Mouse (Mus musculus): ENCODE results near the gene 4833427G06Rik. TPM values are rescaled to one million over a fixed set of nuclear protein-coding genes. Genes with fewer than 3 reads are reported as not detected.
A peak's percentile ranks its signal among the peaks of the same experiment; 100 is the strongest.
"Not testable (repeated sequence)": the region's sequence is repeated elsewhere in the genome, so short reads cannot be mapped to it uniquely, and the experiment has no call there.

The 4833427G06Rik gene
- polyA plus RNA-seq (2016; fragmentation: Nextera tagmentation; extraction: Ambion mirVana): 0.15 TPM in 1 of 2 replicates, not detected in the other

DNA sequence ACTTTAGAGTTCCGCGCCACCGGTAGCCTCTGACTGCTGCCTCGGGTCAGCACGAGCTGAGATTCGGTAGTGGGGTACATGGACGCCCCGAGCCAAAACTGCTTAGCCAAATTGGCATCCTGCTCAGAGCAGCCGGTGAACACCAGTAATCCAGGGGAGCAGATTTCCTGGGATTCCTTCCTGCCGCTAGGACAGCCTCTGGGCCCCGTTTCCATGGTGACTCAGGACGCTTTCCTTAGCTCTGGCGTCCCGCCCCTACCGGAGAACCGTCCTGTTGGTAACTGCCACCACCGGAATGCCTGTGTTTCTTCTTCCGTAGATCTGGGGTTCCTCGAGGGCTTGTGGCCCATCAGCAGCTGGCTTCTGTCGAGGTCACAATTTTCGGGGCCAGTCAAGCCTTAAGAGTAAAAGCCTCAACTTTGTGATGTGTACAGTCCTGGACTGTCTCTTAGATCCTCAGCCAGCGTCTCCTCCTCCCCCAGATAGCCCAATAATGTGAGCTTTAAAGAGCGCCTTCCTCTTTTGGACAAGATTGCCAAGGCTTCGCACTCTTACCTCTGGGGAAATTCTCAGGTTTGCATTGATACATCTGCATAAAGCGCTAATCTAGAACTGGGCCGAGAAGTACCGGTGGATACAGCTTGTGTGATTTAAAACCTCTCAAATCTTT lies at the start of gene 4833427G06Rik:
4833427G06Rik (minus strand) TSS at position 323 of the 670 bp plus-strand sequence.
- H3K27me3 ChIP-seq (ENCODE audit: low read depth, poor library complexity, severe bottlenecking): peaks cover 26% of the 10 kb centered on the region
- H3K4me1 ChIP-seq: peaks cover 25% of the 10 kb centered on the region
- H3K36me3 ChIP-seq: no peaks in the 10 kb centered on the region
- WGBS: 8% methylated on average over 27 of the region's 27 CpGs
- no peak within 1 kb of the TSS for H3K27ac ChIP-seq
- peak; percentile 76 for DNase-seq (ENCODE audit: low spot score)
- H3K4me3 ChIP-seq: peak within 1 kb of the TSS; percentile 71
- no peaks in the 10 kb centered on the region for H3K9me3 ChIP-seq (replicated peaks)

DNA sequence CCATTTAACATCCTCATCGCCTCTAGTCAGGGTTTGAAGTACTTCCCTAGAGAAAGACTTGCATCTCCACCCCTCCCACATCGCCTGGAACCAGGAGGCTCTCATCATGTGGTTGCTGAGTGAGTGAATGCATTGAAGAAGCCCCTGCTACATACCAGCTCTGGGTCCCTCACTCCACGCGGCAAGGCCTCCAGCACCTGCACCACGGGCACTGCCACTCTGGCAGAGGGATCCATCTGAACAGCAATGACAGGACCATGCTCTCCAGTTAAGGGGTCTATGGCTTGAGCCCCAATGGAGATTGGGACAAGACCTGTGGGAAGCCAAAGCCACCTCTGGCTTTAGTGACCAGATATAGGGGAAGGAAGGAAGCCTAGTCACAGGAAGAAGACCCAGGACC lies 45.4 kb upstream of the 4833427G06Rik start:
- WGBS: 89% methylated on average over 5 of the region's 5 CpGs
- Histone ChIP-seq H3K4me3 (no peak overlapping the region), H3K36me3 (no peaks in the 10 kb centered on the region), H3K9me3 (replicated peaks) (no peaks in the 10 kb centered on the region), H3K4me1 (peaks cover 17% of the 10 kb centered on the region), H3K27ac (no peak overlapping the region), H3K27me3 (ENCODE audit: low read depth, poor library complexity, severe bottlenecking) (peaks cover 8% of the 10 kb centered on the region; the same call in 1 of the 2 replicates)
- DNase-seq (ENCODE audit: low spot score): no peak

DNA sequence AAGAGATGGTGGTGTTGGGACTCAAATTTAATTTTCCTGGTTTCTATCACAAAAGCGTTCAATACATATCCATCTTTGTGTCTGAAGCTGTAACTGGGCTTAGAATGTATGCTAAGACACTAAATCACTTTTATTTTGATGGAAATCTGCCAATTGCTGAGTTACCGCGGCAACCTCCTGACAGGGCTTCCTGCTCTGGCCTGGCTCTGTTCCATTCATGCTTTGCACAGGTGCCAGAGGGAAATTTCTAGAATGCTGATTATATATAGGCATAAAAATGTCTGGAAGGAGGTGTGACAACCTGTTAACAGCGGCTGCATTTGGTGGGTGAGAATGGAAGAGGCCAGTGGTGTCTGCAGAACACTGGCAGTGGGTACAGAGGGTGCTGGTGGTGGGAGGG lies 44.6 kb upstream of the 4833427G06Rik start:
- Histone ChIP-seq H3K36me3 (no peaks in the 10 kb centered on the region), H3K4me1 (peaks cover 12% of the 10 kb centered on the region), H3K9me3 (replicated peaks) (no peaks in the 10 kb centered on the region), H3K4me3 (no peak overlapping the region), H3K27me3 (ENCODE audit: low read depth, poor library complexity, severe bottlenecking) (peaks cover 3% of the 10 kb centered on the region; the same call in 1 of the 2 replicates), H3K27ac (no peak overlapping the region)
- 90% methylated on average over 4 of the region's 4 CpGs for WGBS
- DNase-seq (ENCODE audit: low spot score): no peak

GRCm38 (mm10) chr9:51144218-51144617 lies 42.3 kb upstream of the 4833427G06Rik start:
- H3K4me1 ChIP-seq: peaks cover 12% of the 10 kb centered on the region
- H3K9me3 ChIP-seq (replicated peaks): no peaks in the 10 kb centered on the region
- no peak overlapping the region for H3K4me3 ChIP-seq
- DNase-seq (ENCODE audit: low spot score): no peak
- H3K36me3 ChIP-seq: no peaks in the 10 kb centered on the region
- no peaks in the 10 kb centered on the region for H3K27me3 ChIP-seq (ENCODE audit: low read depth, poor library complexity, severe bottlenecking)
- H3K27ac ChIP-seq: no peak overlapping the region
- 75% methylated on average over 6 of the region's 6 CpGs for WGBS

GRCm38 (mm10) chr9:51143437-51143836 lies 41.6 kb upstream of the 4833427G06Rik start:
- no peaks in the 10 kb centered on the region for H3K36me3 ChIP-seq
- H3K9me3 ChIP-seq (replicated peaks): no peaks in the 10 kb centered on the region
- WGBS: 96% methylated on average over 1 of the region's 1 CpGs
- peaks cover 12% of the 10 kb centered on the region for H3K4me1 ChIP-seq
- H3K4me3 ChIP-seq: no peak overlapping the region
- DNase-seq (ENCODE audit: low spot score): no peak
- H3K27me3 ChIP-seq (ENCODE audit: low read depth, poor library complexity, severe bottlenecking): no peaks in the 10 kb centered on the region
- no peak overlapping the region for H3K27ac ChIP-seq

GRCm38 (mm10) chr9:51140711-51141110 lies 38.8 kb upstream of the 4833427G06Rik start:
- Histone ChIP-seq H3K36me3 (no peaks in the 10 kb centered on the region), H3K27ac (no peak overlapping the region), H3K4me3 (no peak overlapping the region), H3K4me1 (no peaks in the 10 kb centered on the region), H3K27me3 (ENCODE audit: low read depth, poor library complexity, severe bottlenecking) (no peaks in the 10 kb centered on the region), H3K9me3 (replicated peaks) (no peaks in the 10 kb centered on the region)
- 85% methylated on average over 3 of the region's 3 CpGs for WGBS
- no peak for DNase-seq (ENCODE audit: low spot score)

GRCm38 (mm10) chr9:51139401-51139800 lies 37.5 kb upstream of the 4833427G06Rik start:
- H3K27me3 ChIP-seq (ENCODE audit: low read depth, poor library complexity, severe bottlenecking); H3K36me3 ChIP-seq; H3K9me3 ChIP-seq (replicated peaks); H3K4me1 ChIP-seq; DNase-seq (ENCODE audit: low spot score); H3K4me3 ChIP-seq; H3K27ac ChIP-seq: not testable (repeated sequence)
- WGBS: 97% methylated on average over 1 of the region's 1 CpGs

DNA sequence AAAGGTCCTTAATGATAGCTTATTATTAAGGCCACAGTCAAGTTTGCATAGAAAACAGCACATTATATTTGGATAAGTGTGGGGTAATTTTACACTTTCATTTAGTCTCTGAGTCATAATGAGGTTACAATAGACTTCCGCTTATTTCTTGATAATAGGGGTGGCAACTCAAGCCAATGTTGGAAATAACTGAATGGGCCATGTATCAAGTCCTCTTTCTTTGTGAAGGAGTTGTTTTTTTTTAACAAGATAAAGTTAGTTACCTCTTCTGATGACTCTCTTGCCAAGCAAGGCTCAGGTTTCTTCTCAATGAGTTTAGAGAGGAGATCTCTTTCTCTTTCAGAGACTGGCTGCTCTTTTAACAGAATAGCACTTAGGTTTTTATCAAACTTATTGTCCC lies 36.4 kb upstream of the 4833427G06Rik start:
- Histone ChIP-seq H3K4me3 (no peak overlapping the region), H3K27ac (no peak overlapping the region), H3K27me3 (ENCODE audit: low read depth, poor library complexity, severe bottlenecking) (no peaks in the 10 kb centered on the region), H3K9me3 (replicated peaks) (no peaks in the 10 kb centered on the region), H3K4me1 (no peaks in the 10 kb centered on the region), H3K36me3 (no peaks in the 10 kb centered on the region)
- DNase-seq (ENCODE audit: low spot score): no peak
- 93% methylated on average over 1 of the region's 1 CpGs for WGBS

GRCm38 (mm10) chr9:51137836-51138235 lies 36.0 kb upstream of the 4833427G06Rik start:
- H3K27ac ChIP-seq: no peak overlapping the region
- H3K27me3 ChIP-seq (ENCODE audit: low read depth, poor library complexity, severe bottlenecking): no peaks in the 10 kb centered on the region
- H3K36me3 ChIP-seq: no peaks in the 10 kb centered on the region
- no peaks in the 10 kb centered on the region for H3K4me1 ChIP-seq
- H3K9me3 ChIP-seq (replicated peaks): no peaks in the 10 kb centered on the region
- 97% methylated on average over 1 of the region's 1 CpGs for WGBS
- no peak overlapping the region for H3K4me3 ChIP-seq
- DNase-seq (ENCODE audit: low spot score): no peak

GRCm38 (mm10) chr9:51137432-51137831 lies 35.6 kb upstream of the 4833427G06Rik start:
- H3K27ac ChIP-seq: no peak overlapping the region
- DNase-seq (ENCODE audit: low spot score): no peak
- WGBS: 84% methylated on average over 4 of the region's 4 CpGs

GRCm38 (mm10) chr9:51136985-51137384 lies 35.1 kb upstream of the 4833427G06Rik start:
- no peak overlapping the region for H3K27ac ChIP-seq
- WGBS: 63% methylated on average over 3 of the region's 3 CpGs
- no peak for DNase-seq (ENCODE audit: low spot score)

More at GRCm38 (mm10) chr9:51137432-51137831, 35.6 kb upstream of the 4833427G06Rik start:
- no peak overlapping the region for H3K4me3 ChIP-seq
- no peaks in the 10 kb centered on the region for H3K36me3 ChIP-seq
- no peaks in the 10 kb centered on the region for H3K4me1 ChIP-seq
- H3K9me3 ChIP-seq (replicated peaks): no peaks in the 10 kb centered on the region
- no peaks in the 10 kb centered on the region for H3K27me3 ChIP-seq (ENCODE audit: low read depth, poor library complexity, severe bottlenecking)

GRCm38 (mm10) chr9:51114767-51115166 lies 12.9 kb upstream of the 4833427G06Rik start:
- no peaks in the 10 kb centered on the region for H3K27me3 ChIP-seq (ENCODE audit: low read depth, poor library complexity, severe bottlenecking)
- H3K4me3 ChIP-seq: no peak overlapping the region
- H3K9me3 ChIP-seq (replicated peaks): no peaks in the 10 kb centered on the region
- WGBS: 82% methylated on average over 4 of the region's 4 CpGs
- DNase-seq (ENCODE audit: low spot score): no peak
- no peaks in the 10 kb centered on the region for H3K36me3 ChIP-seq
- no peak overlapping the region for H3K27ac ChIP-seq
- no peaks in the 10 kb centered on the region for H3K4me1 ChIP-seq

More at GRCm38 (mm10) chr9:51136985-51137384, 35.1 kb upstream of the 4833427G06Rik start:
- no peak overlapping the region for H3K4me3 ChIP-seq
- no peaks in the 10 kb centered on the region for H3K27me3 ChIP-seq (ENCODE audit: low read depth, poor library complexity, severe bottlenecking)
- H3K4me1 ChIP-seq: no peaks in the 10 kb centered on the region
- no peaks in the 10 kb centered on the region for H3K9me3 ChIP-seq (replicated peaks)
- H3K36me3 ChIP-seq: no peaks in the 10 kb centered on the region

DNA sequence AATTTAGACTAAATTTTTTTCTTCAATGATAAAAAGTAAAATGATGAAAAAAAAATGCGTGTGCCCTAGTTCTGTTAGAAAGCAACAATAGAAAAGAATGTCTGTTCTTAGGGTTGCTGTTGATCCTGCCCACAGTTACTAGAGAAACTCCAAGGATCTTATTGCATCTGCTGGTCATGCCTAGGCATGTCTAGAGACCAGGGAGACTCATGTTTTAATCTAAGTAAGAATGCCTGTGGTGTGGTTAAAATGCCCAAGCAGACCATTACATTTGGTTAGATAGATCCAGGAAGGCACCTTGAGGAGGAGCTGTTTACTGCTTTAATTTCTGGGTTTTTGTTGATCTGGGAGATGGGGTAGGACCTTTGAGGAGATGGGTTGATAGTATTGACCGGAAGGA lies 3.9 kb upstream of the 4833427G06Rik start:
- peaks cover 25% of the 10 kb centered on the region for H3K4me1 ChIP-seq
- no peak overlapping the region for H3K27ac ChIP-seq
- H3K27me3 ChIP-seq (ENCODE audit: low read depth, poor library complexity, severe bottlenecking): peaks cover 16% of the 10 kb centered on the region
- H3K36me3 ChIP-seq: no peaks in the 10 kb centered on the region
- H3K9me3 ChIP-seq (replicated peaks): no peaks in the 10 kb centered on the region
- DNase-seq (ENCODE audit: low spot score): no peak
- no peak overlapping the region for H3K4me3 ChIP-seq
- WGBS: 81% methylated on average over 2 of the region's 2 CpGs

Measured in limb, embryonic 10.5 days (tissue).